Mouse (Mus musculus): Measurements from ENCODE around the gene BC030870. TPM values are rescaled to one million over a fixed set of nuclear protein-coding genes. Genes with fewer than 3 reads are reported as not detected.

Gene BC030870
- total RNA-seq, 1 experiment = not detected

- H3K9ac ChIP-seq (ENCODE audit: insufficient read depth, low read depth, low read length, poor library complexity, severe bottlenecking) = no peak within 1 kb of the TSS
- H3K9me3 ChIP-seq (ENCODE audit: control insufficient read depth, insufficient read depth, low read depth, low read length) = no peaks in the 10 kb centered on the region
- H3K27ac ChIP-seq (ENCODE audit: insufficient read depth, low read depth, low read length, poor library complexity, severe bottlenecking) = no peak within 1 kb of the TSS
- no peak for DNase-seq (ENCODE audit: low read depth, low spot score)
- H3K36me3 ChIP-seq (ENCODE audit: control insufficient read depth, insufficient read depth, low read length, poor library complexity, severe bottlenecking) = no peaks in the 10 kb centered on the region
- in situ Hi-C loops (cut with MboI; ENCODE audit: low sequenced_read_pairs in 2 of 2, unreplicated experiment in 2 of 2) = no loop called here
- peaks cover 8 to 16% of the 10 kb centered on the region in 2 experiments for H3K4me1 ChIP-seq (ENCODE audit: control insufficient read depth in 2 of 2, insufficient read depth in 2 of 2, low read length in 2 of 2, poor library complexity in 1 of 2)
- no peak for TF ChIP-seq CHD2 (IDR thresholded peaks at IDR 0.05; ENCODE audit: low read depth, low read length)
- no peak; the same call in 1 of the 2 replicates for TF ChIP-seq HCFC1 (IDR thresholded peaks at IDR 0.05; ENCODE audit: borderline replicate concordance, insufficient read depth, low read length)
- TF ChIP-seq ZNF384 (IDR thresholded peaks at IDR 0.05; ENCODE audit: low read depth, low read length) = no peak
- H3K4me3 ChIP-seq (ENCODE audit: insufficient read depth in 1 of 2, low read depth in 1 of 2, low read length in 2 of 2, poor library complexity in 1 of 2, severe bottlenecking in 1 of 2) = peak within 1 kb of the TSS; percentile 63 to 66
Measured at GRCm38 (mm10) chr8:65037117-65037533, 92.2 kb downstream of the BC030870 start, which contains the start of gene Apela. Gene Apela (minus strand): TSS chr8:65037336.

Other genes starting within 250 kb of the BC030870 start
- 13.1 and 13.2 TPM in 2 replicates for gene Tmem192, start 182.4 kb downstream of the BC030870 start, total RNA-seq (2012; rRNA removed)
- 0.18 and 0.32 TPM in 2 replicates for gene Trim75, start 141.7 kb downstream of the BC030870 start, total RNA-seq (2012; rRNA removed)
- 0.09 TPM in 1 of 2 replicates, not detected in the other for gene Trim61, start 111.0 kb downstream of the BC030870 start, total RNA-seq (2012; rRNA removed)
- not detected in 2 replicates for gene Trim60, start 111.0 kb downstream of the BC030870 start, total RNA-seq (2012; rRNA removed)
- 12.7 and 22.8 TPM in 2 replicates for gene Apela, start 92.2 kb downstream of the BC030870 start, total RNA-seq (2012; rRNA removed)
- not detected in 2 replicates for gene Gm10663, start 54.5 kb downstream of the BC030870 start, total RNA-seq (2012; rRNA removed)

All from ES-E14 (cell line).